Mouse (Mus musculus) liver, adult 2 months (tissue): Measurements from ENCODE around the gene Arhgap22. TPM values are rescaled to one million over a fixed set of nuclear protein-coding genes. Genes with fewer than 3 reads are reported as not detected.

ENCODE experiments used
- DNase-seq: peaks from one replicate; pipeline ENCODE4 v3.0.0-alpha.2; 2011; ENCODE audit warnings: low read depth, low spot score; ENCODE audit errors: extremely low read depth
- H3K27ac ChIP-seq: fragments of 200-500 bp; replicated peaks from 2 replicates; pipeline ENCODE4 v1.5.1; 2012; ENCODE audit warnings: low read depth, mild to moderate bottlenecking, control low read depth, inconsistent platforms, low read length; ENCODE audit not compliant: insufficient read depth
- H3K27me3 ChIP-seq: fragments of 200-500 bp; 2 replicates; pipeline ENCODE4 v1.6.1; 2012; ENCODE audit warnings: mild to moderate bottlenecking, moderate library complexity, low read length, inconsistent platforms; ENCODE audit not compliant: control insufficient read depth, insufficient read depth
- H3K36me3 ChIP-seq: fragments of 200-500 bp; 2 replicates; pipeline ENCODE4 v1.6.1; 2012; ENCODE audit warnings: low read length, inconsistent platforms; ENCODE audit not compliant: control insufficient read depth, insufficient read depth
- H3K4me1 ChIP-seq: fragments of 200-500 bp; 2 replicates; pipeline ENCODE4 v1.6.1; 2011; ENCODE audit warnings: low read length; ENCODE audit not compliant: control insufficient read depth, insufficient read depth
- H3K4me3 ChIP-seq: fragments of 200-500 bp; 2 replicates; pipeline ENCODE4 v1.5.1; 2011; ENCODE audit warnings: low read depth, mild to moderate bottlenecking, control low read depth, low read length, moderate library complexity; ENCODE audit not compliant: insufficient read depth
- H3K79me2 ChIP-seq: fragments of 200-500 bp; 2 replicates; pipeline ENCODE4 v1.6.1; 2012; ENCODE audit warnings: inconsistent platforms, mild to moderate bottlenecking, low read length, moderate library complexity; ENCODE audit not compliant: control insufficient read depth, insufficient read depth
- H3K9ac ChIP-seq: fragments of 200-500 bp; 2 replicates; pipeline ENCODE4 v1.6.1; 2012; ENCODE audit warnings: low read depth, mild to moderate bottlenecking, control low read depth, inconsistent platforms, low read length
- CTCF ChIP-seq: fragments of 200-500 bp; IDR thresholded peaks from 2 replicates; pipeline ENCODE4 v1.5.1; 2011; ENCODE audit warnings: low read depth, low read length, control low read depth
- POLR2A ChIP-seq: fragments of 200-500 bp; IDR thresholded peaks from 2 replicates; pipeline ENCODE4 v1.6.1; 2011; ENCODE audit warnings: low read length, control low read depth; ENCODE audit not compliant: insufficient read depth; ENCODE audit errors: extremely low read depth
- WGBS: fragments of 180-500 bp; shearing (Covaris S2); methylation state at CpG from one replicate; pipeline ENCODE4 v1.1.7; 2018; 5-methylcytosine and 5-hydroxymethylcytosine counted together
- polyA plus RNA-seq: library from polyadenylated mRNA; depleted of rRNA; stranded (reverse); fragments of >200 nt; gene quantifications from 2 replicates; pipeline ENCODE4 v1.2.3, GENCODE M21; 2012
- total RNA-seq: library from RNA; depleted of rRNA; stranded (reverse); fragments of >200 nt; gene quantifications from 2 replicates; pipeline ENCODE4 v1.2.3, GENCODE M21; 2014

Gene Arhgap22
- total and polyA plus RNA-seq, 2 experiments = 0.09 to 0.57 TPM

DNA sequence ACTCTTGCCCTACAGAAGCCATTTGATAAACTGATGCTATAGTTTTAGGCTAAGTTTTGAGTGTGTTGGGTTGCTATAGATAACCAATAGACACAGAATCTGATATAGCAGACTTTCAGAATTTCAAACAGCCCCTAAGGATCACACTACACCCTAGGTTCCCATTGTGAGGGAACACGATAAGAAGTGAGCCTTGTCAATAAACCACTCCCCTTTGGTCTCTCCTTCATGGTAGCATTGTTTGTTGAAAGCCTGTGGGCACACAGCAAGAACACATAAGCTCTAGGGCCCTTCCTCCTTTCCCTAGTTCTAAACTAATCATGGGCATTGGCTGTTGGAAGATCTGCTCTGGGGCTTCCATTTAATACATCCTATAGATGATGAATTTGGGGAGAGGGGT, 80.7 kb downstream of the Arhgap22 start:
- Histone ChIP-seq H3K27ac (no peak overlapping the region), H3K4me3 (no peak overlapping the region), H3K36me3 (no peaks in the 10 kb centered on the region), H3K79me2 (no peaks in the 10 kb centered on the region), H3K9ac (no peak overlapping the region), H3K4me1 (no peaks in the 10 kb centered on the region), H3K27me3 (no peaks in the 10 kb centered on the region)
- WGBS = 40% methylated on average over 1 of the region's 1 CpGs
- TF ChIP-seq POLR2A = no peak
- no peak for TF ChIP-seq CTCF
- DNase-seq = no peak

DNA sequence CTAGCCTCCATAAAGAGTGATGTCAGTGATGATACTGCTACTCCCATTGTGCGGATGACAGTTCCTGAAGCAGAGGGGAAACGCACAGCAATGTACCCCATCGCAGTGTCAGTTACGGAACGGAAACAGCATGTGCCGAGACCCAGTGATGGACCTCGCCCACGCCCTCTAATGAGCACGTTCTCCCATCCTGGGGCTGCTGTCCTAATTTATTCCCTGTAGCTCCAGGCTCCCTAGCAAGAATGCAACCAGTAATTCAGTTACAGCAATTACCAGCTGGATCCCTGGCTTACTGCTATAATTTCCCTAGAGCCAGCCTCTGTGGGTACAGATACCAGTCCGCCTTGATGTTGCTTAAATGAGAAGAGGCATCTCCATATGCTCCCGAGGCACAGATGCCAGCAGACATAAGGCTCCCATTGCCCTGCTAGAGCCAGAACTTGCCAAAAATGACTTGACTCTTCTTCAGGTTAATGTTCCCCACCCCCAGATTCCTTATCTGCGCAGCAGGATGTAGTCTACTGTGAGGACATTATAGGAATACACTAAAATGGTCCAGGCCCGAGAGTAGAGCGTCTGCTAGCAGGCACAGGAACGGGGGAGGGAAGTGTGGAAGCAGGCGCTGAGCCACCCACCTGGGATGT, 83.0 kb downstream of the Arhgap22 start:
- no peak overlapping the region for H3K9ac ChIP-seq
- no peaks in the 10 kb centered on the region for H3K36me3 ChIP-seq
- no peaks in the 10 kb centered on the region for H3K79me2 ChIP-seq
- no peak for DNase-seq
- H3K4me3 ChIP-seq = no peak overlapping the region
- TF ChIP-seq POLR2A = no peak
- no peaks in the 10 kb centered on the region for H3K27me3 ChIP-seq
- no peak overlapping the region for H3K27ac ChIP-seq
- 89% methylated on average over 16 of the region's 16 CpGs for WGBS
- H3K4me1 ChIP-seq = no peaks in the 10 kb centered on the region

DNA sequence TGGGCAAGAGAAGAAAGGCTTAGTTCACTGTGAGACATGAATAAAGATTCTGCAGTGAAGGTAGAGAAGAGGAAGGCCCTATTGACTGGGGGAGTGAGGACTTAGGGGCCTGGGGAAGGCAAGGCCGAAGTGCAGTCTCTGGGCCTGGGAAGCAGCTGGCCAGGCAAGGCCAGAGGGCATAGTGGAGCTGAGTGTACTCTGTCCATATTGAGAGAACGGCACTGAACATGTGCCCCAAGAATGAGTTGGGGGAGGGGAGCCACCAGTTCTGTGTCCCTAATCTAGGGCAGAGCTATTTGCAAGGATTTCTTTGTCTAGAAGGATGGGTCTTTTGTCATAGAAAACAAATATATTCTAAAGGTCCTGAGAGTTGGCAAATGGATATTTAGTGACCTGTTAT, 86.8 kb downstream of the Arhgap22 start:
- Histone ChIP-seq H3K9ac (no peak overlapping the region), H3K4me3 (no peak overlapping the region), H3K27ac (no peak overlapping the region), H3K79me2 (no peaks in the 10 kb centered on the region), H3K27me3 (no peaks in the 10 kb centered on the region), H3K4me1 (no peaks in the 10 kb centered on the region), H3K36me3 (no peaks in the 10 kb centered on the region)
- no peak for DNase-seq
- WGBS = 35% methylated on average over 2 of the region's 2 CpGs
- TF ChIP-seq POLR2A = no peak
- no peak for TF ChIP-seq CTCF

DNA sequence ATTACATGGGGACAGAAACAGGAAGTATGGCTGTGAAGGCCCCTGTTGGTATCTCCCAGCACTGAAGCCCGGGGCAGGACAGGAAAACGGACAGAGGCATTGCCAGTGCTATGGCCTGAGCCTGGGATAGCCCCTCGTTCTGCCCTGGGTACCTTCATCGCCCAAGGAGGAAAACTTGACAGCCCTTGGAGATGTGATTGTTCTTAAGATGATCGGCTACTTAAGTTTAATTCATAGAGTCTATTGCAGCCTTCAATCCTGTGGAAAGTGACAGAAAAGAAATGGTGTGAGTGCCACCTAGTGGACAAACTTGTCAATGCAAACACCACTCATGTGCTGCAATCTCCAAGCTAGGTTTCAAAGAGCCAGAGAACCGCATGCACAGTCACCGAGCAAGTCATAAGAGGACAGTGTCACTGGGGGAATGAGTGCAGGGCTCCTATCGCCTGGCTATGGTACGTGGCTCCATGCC, 89.6 kb downstream of the Arhgap22 start:
- WGBS = 20% methylated on average over 9 of the region's 9 CpGs
- Histone ChIP-seq H3K27ac (no peak overlapping the region), H3K79me2 (no peaks in the 10 kb centered on the region), H3K4me1 (no peaks in the 10 kb centered on the region), H3K9ac (no peak overlapping the region), H3K27me3 (no peaks in the 10 kb centered on the region), H3K36me3 (no peaks in the 10 kb centered on the region), H3K4me3 (no peak overlapping the region)
- peak; percentile 54 for TF ChIP-seq CTCF
- no peak for TF ChIP-seq POLR2A
- DNase-seq = peak; percentile 72

DNA sequence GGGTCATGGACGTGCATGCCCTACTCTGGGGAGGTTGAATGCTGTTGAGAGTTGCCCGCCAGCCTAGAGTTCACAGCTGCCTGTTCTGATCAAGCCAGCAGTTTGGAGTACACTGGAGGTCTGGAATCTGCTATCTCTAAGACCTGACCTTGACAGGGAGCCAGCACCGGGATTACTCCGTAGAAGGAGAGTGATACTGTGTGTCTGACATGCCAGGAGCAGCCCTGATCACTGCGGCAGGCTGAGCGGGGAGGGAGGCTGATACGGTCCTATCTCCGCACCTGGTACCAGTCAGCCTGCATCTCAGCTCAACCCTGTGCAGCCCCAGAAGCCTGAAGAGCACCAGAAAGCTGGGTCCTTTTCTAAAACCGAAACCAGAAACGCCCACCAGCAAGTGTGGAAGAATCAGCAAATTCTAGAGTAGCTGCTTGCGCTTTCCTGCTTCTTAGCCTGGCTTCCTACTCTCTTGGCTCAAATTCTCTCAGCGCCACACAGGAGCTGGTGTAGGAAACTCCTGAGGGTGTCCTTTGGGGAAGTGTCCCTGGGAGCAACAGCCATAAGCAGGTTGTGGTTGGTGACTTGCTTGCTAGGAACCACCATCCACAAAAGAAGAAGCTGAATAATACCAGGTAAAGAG, 91.9 kb downstream of the Arhgap22 start:
- DNase-seq = no peak
- TF ChIP-seq POLR2A (no peak), CTCF (no peak)
- Histone ChIP-seq H3K9ac (no peak overlapping the region), H3K27me3 (no peaks in the 10 kb centered on the region), H3K27ac (no peak overlapping the region), H3K4me1 (no peaks in the 10 kb centered on the region), H3K36me3 (no peaks in the 10 kb centered on the region), H3K79me2 (no peaks in the 10 kb centered on the region), H3K4me3 (peak overlapping the region; percentile 36; the same call in 1 of the 2 replicates)
- WGBS = 61% methylated on average over 12 of the region's 12 CpGs

DNA sequence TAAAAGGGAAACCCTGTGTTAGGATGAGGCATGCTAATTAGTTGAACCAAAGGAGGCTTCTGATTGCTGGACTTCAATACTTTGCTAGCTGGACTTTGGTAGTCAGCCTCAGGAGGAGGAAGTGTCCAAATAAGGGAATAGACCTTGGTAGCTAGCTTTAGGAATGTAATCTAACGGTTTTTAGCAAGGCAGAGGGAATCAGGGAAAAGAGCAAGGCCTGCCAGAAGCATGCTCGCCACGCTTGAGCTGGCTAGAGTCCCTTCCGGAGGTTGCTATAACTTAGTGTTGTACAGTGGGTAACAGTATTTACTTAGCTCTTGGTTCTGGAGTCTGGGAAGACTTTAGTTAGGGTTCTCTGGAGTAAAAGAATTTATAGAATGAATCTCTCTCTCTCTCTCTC, 96.9 kb downstream of the Arhgap22 start:
- peak; percentile 80 for DNase-seq

More for the DNA sequence above, 96.9 kb downstream of the Arhgap22 start:
- TF ChIP-seq POLR2A = no peak
- TF ChIP-seq CTCF = no peak
- Histone ChIP-seq H3K4me1 (no peaks in the 10 kb centered on the region), H3K36me3 (no peaks in the 10 kb centered on the region), H3K79me2 (no peaks in the 10 kb centered on the region), H3K27ac (no peak overlapping the region), H3K4me3 (no peak overlapping the region), H3K9ac (no peak overlapping the region), H3K27me3 (no peaks in the 10 kb centered on the region)
- WGBS = under 1% methylated on average over 4 of the region's 4 CpGs
